Mouse (Mus musculus) thymus, adult 2 months (tissue): Measurements from ENCODE around the gene Akap5.

Source experiments
- CTCF ChIP-seq: fragments of 200-500 bp; IDR thresholded peaks from 2 replicates; pipeline ENCODE4 v1.5.1; 2012; ENCODE audit warnings: mild to moderate bottlenecking, control low read depth, low read length, moderate library complexity, borderline replicate concordance; ENCODE audit not compliant: control insufficient read depth, poor library complexity, insufficient read depth; ENCODE audit errors: extremely low read depth
- POLR2A ChIP-seq: fragments of 200-500 bp; IDR thresholded peaks from 2 replicates; pipeline ENCODE4 v1.6.1; 2012; ENCODE audit warnings: mild to moderate bottlenecking, low read length, control low read depth, moderate library complexity; ENCODE audit not compliant: control insufficient read depth, poor library complexity, insufficient read depth; ENCODE audit errors: extremely low read depth

DNA sequence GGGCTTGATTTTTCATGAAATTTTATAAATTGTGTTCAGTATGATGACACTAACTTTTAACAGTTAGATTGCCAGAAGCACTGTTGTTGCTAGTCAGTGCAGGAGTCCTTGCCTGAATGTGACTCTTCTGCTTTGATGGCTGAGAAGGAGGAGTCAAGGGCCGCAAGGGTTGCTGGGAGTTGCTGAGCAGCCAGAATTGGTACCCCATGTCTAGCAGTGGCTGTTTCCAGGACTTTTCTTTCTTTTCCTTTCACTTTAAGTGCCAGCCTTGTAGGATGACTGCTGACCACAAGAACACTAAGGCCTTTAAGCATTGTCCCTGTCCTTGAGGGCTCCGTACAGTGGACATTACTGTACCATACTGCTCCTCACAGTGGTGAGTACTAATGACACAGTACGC lies 53.0 kb downstream of the Akap5 start:
- TF ChIP-seq CTCF: no peak
- TF ChIP-seq POLR2A: no peak
